Mouse (Mus musculus) common myeloid progenitor, adult 5-6 weeks (primary cell): ENCODE measurements around the gene Mpc1. TPM values are rescaled to one million over a fixed set of nuclear protein-coding genes. Genes with fewer than 3 reads are reported as not detected.
"Not testable (repeated sequence)": the region's sequence is repeated elsewhere in the genome, so short reads cannot be mapped to it uniquely, and the experiment has no call there.

Experiments
- ATAC-seq: replicated peaks from 2 replicates; pipeline ENCODE4 v1.8.0; 2016; ENCODE audit warnings: low read depth, mild to moderate bottlenecking, moderate TSS enrichment, inconsistent platforms; ENCODE audit not compliant: poor library complexity, severe bottlenecking
- total RNA-seq: library from RNA; stranded (forward); fragments of 200-1000, 187-1606 nt; gene quantifications from 2 replicates; pipeline ENCODE4 v1.2.3, GENCODE M21; 2017

Gene Mpc1
- total RNA-seq, 1 experiment from 2014 or later: 113 TPM

DNA sequence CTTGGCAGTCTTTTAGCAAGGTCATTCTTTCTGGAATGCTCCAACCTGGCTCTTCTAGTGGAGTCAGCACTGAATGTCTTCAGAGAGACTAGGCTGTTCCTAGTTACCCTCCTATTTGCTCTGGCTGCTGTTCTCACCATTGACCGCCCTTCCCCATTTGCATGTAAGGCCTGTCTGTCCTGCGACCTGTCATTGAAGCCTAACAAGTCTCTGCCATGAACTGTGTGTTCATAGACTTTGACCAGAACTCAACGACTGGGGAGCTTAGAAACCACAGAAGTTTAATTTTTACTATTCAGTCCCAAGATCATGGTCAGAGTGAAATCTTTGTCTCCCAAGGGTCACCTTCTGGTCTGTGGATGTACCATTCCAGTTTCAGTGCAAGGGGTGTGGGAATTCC, 31.3 kb downstream of the Mpc1 start:
- ATAC-seq: no peak

DNA sequence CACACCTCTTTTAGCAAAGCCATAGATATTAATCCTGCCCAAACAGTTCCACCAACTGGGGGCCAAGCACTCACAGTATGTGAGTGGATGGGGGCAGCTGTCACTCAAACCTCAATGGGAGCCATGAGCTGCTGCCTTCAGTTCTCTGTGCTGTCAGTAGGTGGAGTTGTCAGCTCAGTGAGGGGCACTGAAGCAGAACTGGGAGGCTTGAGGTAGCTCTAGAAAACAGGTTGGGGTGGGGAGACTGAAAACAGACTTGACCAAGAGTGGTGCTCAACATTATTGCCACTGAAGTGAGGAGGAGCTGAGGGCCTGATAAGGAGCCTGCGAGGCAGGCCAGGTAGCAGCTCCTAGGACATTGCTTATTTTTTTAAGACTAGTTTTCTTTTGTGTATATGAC, 33.5 kb downstream of the Mpc1 start:
- ATAC-seq: peak; percentile 67

DNA sequence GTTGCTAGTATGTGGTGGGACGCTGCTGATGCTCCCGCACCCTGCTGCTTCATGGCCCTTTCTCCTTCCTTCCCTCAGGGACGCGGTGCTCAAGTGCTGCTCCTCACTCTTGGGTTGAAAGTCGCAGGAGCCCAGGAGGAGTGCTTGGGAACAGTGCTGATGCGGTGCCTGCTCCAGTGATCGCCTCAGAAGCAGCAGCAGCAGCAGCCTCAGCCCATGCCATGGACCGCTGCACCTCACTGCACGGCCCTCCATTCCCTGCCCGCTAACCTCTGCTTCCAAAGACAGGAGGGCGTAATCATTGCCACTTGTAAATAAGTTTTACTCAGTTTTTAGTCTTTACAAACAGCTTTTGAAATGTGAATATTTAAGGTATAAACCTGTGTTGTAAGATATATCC, 44.2 kb downstream of the Mpc1 start:
- not testable (repeated sequence) for ATAC-seq

DNA sequence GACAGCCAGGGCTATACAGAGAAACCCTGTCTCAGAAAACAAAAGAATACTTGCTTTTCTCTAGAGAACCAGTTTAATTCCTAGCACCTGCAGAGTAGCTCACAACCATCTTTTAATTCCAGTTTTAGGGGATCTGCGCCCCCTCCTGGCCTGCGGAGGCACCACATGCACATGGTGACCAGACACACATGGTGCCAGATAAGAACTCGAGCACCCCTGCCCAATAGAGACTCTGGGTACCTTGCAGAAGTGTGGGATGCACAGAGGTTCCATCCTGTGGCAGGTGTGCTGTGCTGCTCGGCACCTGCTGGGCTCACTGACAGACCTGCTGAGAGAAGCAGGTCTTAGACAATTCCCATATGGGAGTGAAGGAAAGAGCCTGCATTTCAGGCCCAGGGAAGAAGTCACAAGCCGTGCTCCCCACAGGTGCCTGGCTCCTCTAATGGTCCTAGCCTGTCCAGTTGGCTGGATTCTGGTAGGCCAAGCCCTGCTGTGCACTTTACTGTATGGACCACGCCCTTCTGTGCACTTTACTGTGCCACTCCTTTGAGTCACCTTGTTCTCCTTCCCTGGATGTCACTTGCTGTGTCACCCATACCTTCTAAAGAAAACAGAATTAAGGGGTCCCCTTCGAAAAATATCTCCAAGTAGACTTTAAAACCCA, 45.9 kb downstream of the Mpc1 start:
- ATAC-seq: peak; percentile 60; the same call in 1 of the 2 replicates

DNA sequence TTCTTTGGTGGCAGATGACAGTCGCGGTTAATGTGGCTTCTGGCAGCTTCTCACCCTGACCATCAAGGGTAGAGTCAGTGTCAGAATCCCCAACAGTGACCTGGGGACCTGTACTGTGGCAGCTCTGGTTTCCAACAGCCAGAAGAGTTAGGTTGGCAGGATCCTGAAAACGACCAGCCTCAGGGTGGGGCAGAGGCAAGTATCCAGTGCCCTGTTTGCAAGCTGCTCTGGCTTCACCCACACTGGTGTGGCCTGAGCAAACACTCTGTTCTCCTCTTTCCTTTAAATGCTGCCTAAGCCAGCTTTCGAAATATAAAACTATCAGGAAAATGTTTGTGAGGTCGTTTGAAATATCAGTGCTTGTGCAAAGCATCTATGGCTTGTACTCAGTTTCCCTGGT, 47.9 kb downstream of the Mpc1 start:
- ATAC-seq: no peak

DNA sequence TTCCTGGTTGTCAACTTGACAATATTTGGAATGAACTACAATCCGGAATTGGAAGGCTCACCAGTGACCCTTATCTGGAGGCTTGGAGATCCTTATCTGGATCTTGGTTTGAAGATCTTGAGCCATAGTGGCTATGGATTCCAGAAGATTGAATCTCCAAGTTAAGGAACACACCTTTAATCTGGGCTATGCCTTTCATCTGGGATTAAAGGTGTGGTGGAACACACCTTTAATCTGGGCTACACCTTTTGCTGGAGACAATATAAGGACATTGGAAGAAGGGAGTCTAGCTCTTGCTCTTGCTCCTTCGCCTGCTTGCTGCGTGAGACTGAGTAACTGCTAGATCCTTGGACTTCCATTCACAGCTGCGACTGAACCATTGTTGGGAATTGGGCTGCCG, 54.5 kb downstream of the Mpc1 start, which contains the start of gene Prr18:
Prr18 (plus strand) TSS at position 301 of the 400 bp plus-strand sequence.
- not testable (repeated sequence) for ATAC-seq

- ATAC-seq: no peak
Measured at GRCm38 (mm10) chr17:8339666-8340374, 57.1 kb downstream of the Mpc1 start.

GRCm38 (mm10) chr17:8340407-8341359, 58.0 kb downstream of the Mpc1 start:
- ATAC-seq: peak; percentile 50

DNA sequence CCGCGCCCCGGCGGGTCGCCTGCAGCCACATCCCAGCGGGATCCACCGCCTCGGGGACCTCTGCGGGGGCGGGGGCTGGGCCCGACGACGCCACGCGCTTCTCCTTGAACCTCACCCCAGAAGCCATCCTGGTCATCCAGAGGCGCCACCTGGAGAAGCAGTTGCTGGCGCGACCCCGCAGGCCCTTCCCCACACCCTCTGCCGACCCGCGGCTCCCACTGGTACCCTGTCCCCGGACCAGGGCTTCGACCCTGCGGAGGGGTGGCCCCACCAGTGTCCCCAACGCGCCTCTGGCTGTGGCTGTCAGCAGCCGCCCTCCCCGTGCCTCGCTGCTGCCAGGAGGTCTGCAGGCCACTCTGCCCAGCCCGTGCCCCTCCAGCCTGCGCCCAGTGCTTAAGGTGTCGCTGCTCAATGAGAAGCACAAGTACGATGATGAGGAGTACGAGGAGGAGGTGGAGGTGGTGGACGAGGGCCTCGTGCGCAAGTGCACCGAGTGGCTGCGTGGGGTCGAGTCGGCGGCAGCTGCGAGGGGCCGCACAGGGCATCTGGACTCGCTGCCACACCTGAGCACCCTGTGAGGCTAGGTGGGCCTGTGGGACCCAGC, 58.8 kb downstream of the Mpc1 start:
- ATAC-seq: no peak

DNA sequence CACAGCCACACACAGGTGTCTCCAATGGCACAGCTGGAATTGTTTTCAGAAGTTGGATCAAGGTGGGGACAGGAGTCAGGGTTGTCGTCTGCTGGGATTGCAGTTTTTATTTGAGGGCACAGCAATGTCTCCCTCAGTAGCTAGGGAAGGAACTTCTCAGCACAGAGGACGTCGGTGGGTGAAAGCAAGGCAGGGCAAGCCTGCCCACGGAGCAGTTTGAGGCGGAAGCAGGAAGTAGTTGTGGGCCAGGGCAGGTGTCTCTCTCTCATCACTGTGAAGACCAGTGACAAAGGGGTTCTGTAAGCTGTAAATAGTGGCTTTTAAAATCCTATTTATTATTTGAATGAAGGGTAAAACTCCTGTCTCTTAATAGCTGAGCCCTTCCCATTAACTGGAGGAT, 60.0 kb downstream of the Mpc1 start:
- ATAC-seq: peak; percentile 52

DNA sequence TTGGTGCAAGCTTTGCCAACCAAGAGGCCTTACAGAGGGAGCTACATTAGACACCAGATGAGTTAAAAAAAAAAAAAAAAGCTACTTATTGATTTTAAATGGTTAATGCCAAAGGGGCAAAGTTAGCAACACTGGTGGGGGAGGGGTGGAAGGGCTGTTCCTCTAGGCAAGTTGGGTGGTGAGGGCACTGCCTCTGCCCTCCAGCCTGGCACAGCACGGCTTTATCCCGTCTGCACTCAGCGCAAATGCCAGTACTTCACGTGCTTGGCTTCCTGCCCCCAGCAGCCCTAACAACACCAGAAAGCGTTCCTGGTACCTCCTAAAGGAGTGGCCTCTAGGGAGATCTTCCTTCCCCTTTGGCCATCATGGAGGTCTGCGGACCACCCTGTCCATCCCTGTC, 60.7 kb downstream of the Mpc1 start:
- ATAC-seq: no peak

Other genes starting within 250 kb of the Mpc1 start
- gene Gm49673, start 135.1 kb upstream of the Mpc1 start, total RNA-seq: not detected in 2 replicates
- 19.2 and 28.5 TPM in 2 replicates for gene Rnaset2a, start 134.8 kb upstream of the Mpc1 start, total RNA-seq
- 54.3 and 55.1 TPM in 2 replicates for gene Fgfr1op, start 117.4 kb upstream of the Mpc1 start, total RNA-seq
- not detected in 2 replicates for gene Ccr6, start 46.9 kb upstream of the Mpc1 start, total RNA-seq
- gene Sft2d1, start 28.2 kb downstream of the Mpc1 start, total RNA-seq: 20.8 and 32.2 TPM in 2 replicates
- gene Prr18, start 54.6 kb downstream of the Mpc1 start, total RNA-seq: 0.32 and 0.34 TPM in 2 replicates
- not detected in 2 replicates for gene T2, start 73.1 kb downstream of the Mpc1 start, total RNA-seq
- not detected in 2 replicates for gene T, start 151.5 kb downstream of the Mpc1 start, total RNA-seq
- gene Pde10a, start 242.5 kb downstream of the Mpc1 start, total RNA-seq: 8.4 and 16.1 TPM in 2 replicates